Mouse (Mus musculus) liver, embryonic 16.5 days (tissue): ENCODE results near the gene Igf2r. TPM values are rescaled to one million over a fixed set of nuclear protein-coding genes. Genes with fewer than 3 reads are reported as not detected.

Experiments used
- ATAC-seq: fragments of 200-750 bp; cut with Nextera tagmentation; 2 replicates; pipeline ENCODE4 v1.8.0; 2017; ENCODE audit warnings: low read depth, mild to moderate bottlenecking, moderate number of reproducible peaks, moderate library complexity
- H3K27ac ChIP-seq: fragments of 300-500 bp; sonication (generic); 2 replicates; pipeline ENCODE4 v1.5.1; 2014; ENCODE audit warnings: mild to moderate bottlenecking, low read length
- H3K27me3 ChIP-seq: fragments of 300-500 bp; sonication (generic); 2 replicates; pipeline ENCODE4 v1.6.1; 2014; ENCODE audit warnings: low read depth, low read length, mixed read lengths; ENCODE audit not compliant: control insufficient read depth, insufficient read depth
- H3K36me3 ChIP-seq: fragments of 300-500 bp; sonication (generic); 2 replicates; pipeline ENCODE4 v1.6.1; 2014; ENCODE audit warnings: mild to moderate bottlenecking; ENCODE audit not compliant: control insufficient read depth, insufficient read depth
- H3K4me1 ChIP-seq: fragments of 300-500 bp; sonication (generic); 2 replicates; pipeline ENCODE4 v1.6.1; 2014; ENCODE audit warnings: low read depth, low read length, mixed read lengths; ENCODE audit not compliant: control insufficient read depth
- H3K4me2 ChIP-seq: fragments of 300-500 bp; sonication (generic); 2 replicates; pipeline ENCODE4 v1.6.1; 2014; ENCODE audit warnings: low read depth, low read length, mixed read lengths
- H3K4me3 ChIP-seq: fragments of 300-500 bp; sonication (generic); 2 replicates; pipeline ENCODE4 v1.5.1; 2014; ENCODE audit warnings: low read depth, mild to moderate bottlenecking, low read length
- H3K9ac ChIP-seq: fragments of 300-500 bp; sonication (generic); 2 replicates; pipeline ENCODE4 v1.6.1; 2014; ENCODE audit warnings: low read depth, low read length
- H3K9me3 ChIP-seq: fragments of 300-500 bp; sonication (generic); replicated peaks from 2 replicates; pipeline ENCODE4 v1.6.1; 2016; ENCODE audit warnings: low read length; ENCODE audit not compliant: control insufficient read depth
- WGBS: fragments of 180-500 bp; shearing (Covaris S2); extraction: QIAGEN DNeasy Blood & Tissue Kit; methylation state at CpG from one replicate; pipeline ENCODE4 v1.1.7; 2014; ENCODE audit not compliant: insufficient replicate concordance; 5-methylcytosine and 5-hydroxymethylcytosine counted together
- polyA plus RNA-seq: library from polyadenylated mRNA; unstranded; fragments of >200 nt; fragmentation: Nextera tagmentation; extraction: Ambion mirVana; gene quantifications from 2 replicates; pipeline ENCODE4 v1.2.1, GENCODE M21; 2015

The Igf2r gene
- polyA plus RNA-seq, 1 experiment from 2014 or later: 17.7 TPM

DNA sequence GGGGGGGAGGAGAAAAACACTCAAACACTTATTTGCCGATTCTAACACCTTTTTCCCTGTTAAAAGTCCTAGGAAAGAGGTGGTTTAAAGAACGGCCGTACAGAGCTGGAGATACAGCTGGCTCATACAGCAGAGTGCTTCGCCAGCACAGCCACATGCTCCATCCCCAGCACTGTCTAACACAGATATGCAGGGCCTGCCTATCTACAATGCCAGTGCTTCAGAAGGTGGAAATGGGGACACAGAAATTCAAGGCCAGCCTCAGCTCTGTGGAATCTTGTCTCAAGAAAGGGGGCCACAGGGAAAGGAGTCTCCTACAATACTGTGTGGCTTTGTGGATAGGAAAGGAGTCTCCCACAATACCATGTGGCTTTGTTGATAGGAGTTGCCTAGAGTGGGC is 52.0 kb downstream of the Igf2r start:
- Histone ChIP-seq H3K36me3 (peaks cover 12% of the 10 kb centered on the region), H3K27me3 (no peaks in the 10 kb centered on the region), H3K4me1 (no peaks in the 10 kb centered on the region; the same call in 1 of the 2 replicates), H3K27ac (no peak overlapping the region), H3K9ac (no peak overlapping the region), H3K4me2 (no peak overlapping the region), H3K9me3 (no peaks in the 10 kb centered on the region), H3K4me3 (no peak overlapping the region)
- peak; percentile 49 for ATAC-seq
- WGBS: 54% methylated on average over 4 of the region's 4 CpGs

DNA sequence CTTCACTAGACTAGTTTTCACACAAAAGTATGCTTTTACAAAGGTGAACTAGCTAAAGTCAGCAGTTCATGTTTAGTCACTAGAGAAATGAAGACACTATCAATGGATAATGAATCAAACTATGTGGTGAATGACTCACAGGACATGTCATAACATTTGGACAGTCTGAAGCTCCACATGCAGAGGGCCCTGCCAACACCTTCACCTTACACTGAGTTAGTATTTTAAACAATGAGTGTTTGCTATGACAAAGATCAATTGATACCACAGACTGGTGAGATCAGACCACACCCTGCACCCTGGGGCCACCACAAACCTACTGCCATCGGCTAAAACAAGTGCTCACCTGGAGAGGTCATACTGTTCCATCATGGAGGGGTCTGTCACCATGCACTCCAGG is 54.4 kb downstream of the Igf2r start:
- peaks cover 10% of the 10 kb centered on the region; the same call in 1 of the 2 replicates for H3K36me3 ChIP-seq
- H3K4me2 ChIP-seq: no peak overlapping the region
- H3K27me3 ChIP-seq: no peaks in the 10 kb centered on the region
- H3K9ac ChIP-seq: no peak overlapping the region
- no peak overlapping the region for H3K27ac ChIP-seq
- WGBS: 17% methylated on average over 1 of the region's 1 CpGs
- H3K4me1 ChIP-seq: no peaks in the 10 kb centered on the region; the same call in 1 of the 2 replicates
- H3K4me3 ChIP-seq: no peak overlapping the region
- ATAC-seq: no peak
- no peaks in the 10 kb centered on the region for H3K9me3 ChIP-seq

DNA sequence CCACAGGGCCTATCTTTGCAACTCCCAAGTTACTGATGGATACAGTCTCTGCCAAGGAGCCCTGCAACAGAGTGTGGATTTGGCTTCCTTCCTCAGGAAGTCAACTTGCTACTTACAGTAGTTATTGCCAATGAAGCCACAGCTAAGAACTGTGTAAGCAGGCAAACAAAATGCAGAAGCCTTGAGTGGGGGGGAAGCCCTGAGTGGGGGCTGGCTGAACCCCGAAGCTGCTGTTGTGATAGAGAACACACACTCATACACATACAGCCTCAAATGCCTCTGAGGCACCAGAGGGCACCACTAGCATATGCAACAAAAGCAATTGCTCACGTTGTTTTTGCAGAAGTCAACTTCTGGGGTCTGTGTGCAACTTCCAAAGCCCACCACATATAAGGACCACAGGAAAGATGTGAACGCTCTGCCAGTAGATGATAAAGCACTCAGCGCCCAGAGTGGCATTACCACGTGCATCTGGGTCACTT is 55.3 kb downstream of the Igf2r start:
- no peaks in the 10 kb centered on the region for H3K9me3 ChIP-seq
- WGBS: 23% methylated on average over 5 of the region's 5 CpGs
- ATAC-seq: no peak
- no peak overlapping the region for H3K27ac ChIP-seq
- no peaks in the 10 kb centered on the region; the same call in 1 of the 2 replicates for H3K4me1 ChIP-seq
- H3K9ac ChIP-seq: no peak overlapping the region
- H3K4me3 ChIP-seq: no peak overlapping the region
- H3K4me2 ChIP-seq: no peak overlapping the region
- H3K36me3 ChIP-seq: peaks cover 7% of the 10 kb centered on the region; the same call in 1 of the 2 replicates
- no peaks in the 10 kb centered on the region for H3K27me3 ChIP-seq

DNA sequence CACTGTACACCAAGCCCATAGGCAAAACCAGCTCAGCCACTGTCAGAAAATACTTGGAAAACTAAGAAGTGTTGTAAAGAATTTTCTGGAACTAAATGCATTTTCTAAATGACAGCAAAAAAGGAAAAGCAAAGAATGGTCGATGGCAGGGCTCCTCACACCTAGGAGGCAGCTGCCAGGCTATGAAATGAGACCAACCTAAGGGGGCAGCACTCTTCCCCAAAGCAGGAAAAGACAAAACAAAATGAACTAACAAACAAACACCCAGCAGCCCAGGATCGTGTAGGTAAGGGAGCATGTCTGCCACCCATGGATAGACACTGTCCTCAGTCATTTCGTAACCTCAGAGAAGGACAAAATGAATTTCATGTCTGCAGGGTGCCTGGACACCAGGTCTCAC is 56.5 kb downstream of the Igf2r start:
- Histone ChIP-seq H3K4me2 (no peak overlapping the region), H3K9ac (no peak overlapping the region), H3K36me3 (peaks cover 7% of the 10 kb centered on the region; the same call in 1 of the 2 replicates), H3K27ac (no peak overlapping the region), H3K4me3 (no peak overlapping the region), H3K27me3 (no peaks in the 10 kb centered on the region), H3K4me1 (no peaks in the 10 kb centered on the region; the same call in 1 of the 2 replicates), H3K9me3 (no peaks in the 10 kb centered on the region)
- WGBS: 55% methylated on average over 3 of the region's 3 CpGs
- ATAC-seq: no peak

DNA sequence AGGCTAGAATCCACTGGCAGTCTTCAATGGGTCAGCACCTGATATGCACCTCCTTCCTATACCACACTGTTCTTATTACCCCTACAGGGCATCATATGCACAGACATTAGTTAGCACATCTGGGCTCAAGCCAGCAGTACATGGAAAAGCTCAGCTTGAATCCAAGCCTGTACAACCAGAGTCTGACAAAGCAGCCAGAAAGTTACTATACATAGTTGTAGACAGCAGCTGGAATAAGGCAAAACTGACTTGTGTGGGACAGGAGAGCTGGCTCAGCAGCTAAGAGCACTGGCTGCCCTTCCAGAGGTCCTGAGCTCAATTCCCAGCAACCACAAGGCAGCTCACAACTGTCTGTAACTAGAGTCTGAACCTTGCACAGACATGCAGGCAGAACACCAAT is 57.3 kb downstream of the Igf2r start:
- Histone ChIP-seq H3K27ac (no peak overlapping the region), H3K4me2 (no peak overlapping the region), H3K4me1 (no peaks in the 10 kb centered on the region; the same call in 1 of the 2 replicates), H3K9me3 (no peaks in the 10 kb centered on the region), H3K36me3 (peaks cover 7% of the 10 kb centered on the region; the same call in 1 of the 2 replicates), H3K27me3 (no peaks in the 10 kb centered on the region), H3K9ac (no peak overlapping the region), H3K4me3 (no peak overlapping the region)
- ATAC-seq: no peak

DNA sequence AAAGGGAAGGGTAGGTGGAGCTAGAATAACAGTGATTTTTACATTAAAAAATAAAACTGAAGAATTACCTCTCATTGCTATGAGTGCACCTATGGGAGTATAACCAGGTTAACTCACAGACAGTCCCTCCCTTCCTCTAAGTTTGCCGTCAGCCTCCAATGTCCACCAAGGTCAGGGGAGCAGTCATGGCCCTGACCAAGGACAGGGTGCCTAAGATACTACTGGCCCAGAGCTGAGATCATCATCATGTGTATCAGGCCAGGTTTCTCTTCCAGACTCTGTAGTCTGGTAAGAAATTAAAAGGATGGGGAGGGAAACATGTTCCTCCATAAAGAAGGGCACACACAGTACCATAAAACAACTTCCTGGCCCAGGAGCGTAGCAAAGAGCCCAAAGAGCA is 58.5 kb downstream of the Igf2r start:
- H3K9me3 ChIP-seq: no peaks in the 10 kb centered on the region
- H3K27ac ChIP-seq: no peak overlapping the region
- H3K4me1 ChIP-seq: no peaks in the 10 kb centered on the region; the same call in 1 of the 2 replicates
- H3K36me3 ChIP-seq: peaks cover 4% of the 10 kb centered on the region; the same call in 1 of the 2 replicates
- no peak for ATAC-seq
- no peaks in the 10 kb centered on the region for H3K27me3 ChIP-seq
- H3K4me3 ChIP-seq: no peak overlapping the region
- 75% methylated on average over 2 of the region's 2 CpGs for WGBS
- H3K4me2 ChIP-seq: no peak overlapping the region
- no peak overlapping the region for H3K9ac ChIP-seq

DNA sequence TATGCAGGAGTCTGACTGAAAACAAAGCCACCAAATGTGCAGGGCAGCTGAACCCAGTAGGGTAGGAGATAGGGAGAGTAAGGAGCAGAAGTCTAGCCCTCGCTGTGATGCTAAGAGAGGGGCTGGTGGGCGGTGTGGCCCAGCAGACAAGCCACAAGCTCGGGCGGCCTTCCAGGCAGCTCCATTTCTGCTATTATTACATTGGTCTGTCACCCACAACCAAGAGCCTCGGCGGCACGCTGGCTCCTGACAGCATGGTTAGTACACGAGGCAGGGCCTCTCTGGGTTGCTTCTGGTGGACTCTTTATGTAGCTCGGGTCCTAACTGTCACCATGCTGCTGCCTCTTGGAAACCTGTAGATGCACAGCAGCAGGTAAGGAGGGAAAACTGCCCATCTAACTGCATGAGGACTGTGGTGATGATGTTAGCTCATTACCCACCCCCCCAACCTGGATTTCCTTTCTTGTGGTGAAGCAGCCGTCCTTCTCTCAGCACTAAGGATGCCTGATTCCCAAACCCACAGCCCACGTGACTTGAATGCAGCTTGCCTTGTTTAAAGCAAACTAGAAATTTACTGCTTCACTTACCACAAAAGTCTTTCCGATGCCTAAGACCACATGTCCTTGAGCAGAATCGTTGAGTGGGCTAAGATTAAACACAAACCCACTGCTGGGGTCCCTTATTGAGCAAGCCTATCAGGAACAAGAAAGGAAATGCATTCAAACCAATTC is 59.2 kb downstream of the Igf2r start:
- no peak for ATAC-seq
- 41% methylated on average over 13 of the region's 13 CpGs for WGBS
- Histone ChIP-seq H3K27ac (no peak overlapping the region), H3K27me3 (no peaks in the 10 kb centered on the region), H3K36me3 (peaks cover 4% of the 10 kb centered on the region; the same call in 1 of the 2 replicates), H3K4me2 (no peak overlapping the region), H3K9me3 (no peaks in the 10 kb centered on the region), H3K9ac (no peak overlapping the region), H3K4me3 (no peak overlapping the region), H3K4me1 (no peaks in the 10 kb centered on the region; the same call in 1 of the 2 replicates)

DNA sequence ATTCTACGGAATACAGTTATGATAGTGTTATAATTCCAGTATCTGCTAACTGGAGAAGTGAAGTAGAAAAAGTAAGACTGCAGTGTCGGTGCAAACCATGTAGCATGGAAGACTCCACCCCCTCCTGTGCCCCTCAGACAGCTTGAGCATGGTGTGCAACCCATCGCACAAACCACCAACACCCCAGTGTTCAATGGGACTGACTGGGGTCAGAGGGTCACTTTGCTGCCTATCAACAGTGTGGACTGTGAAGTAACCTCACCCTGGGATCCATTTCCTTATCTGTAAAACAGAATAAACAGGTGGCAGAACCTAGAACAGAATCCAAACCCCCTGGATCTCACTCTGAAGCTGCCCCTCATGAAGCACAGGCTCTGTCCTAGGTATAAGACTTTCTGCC is 61.1 kb downstream of the Igf2r start:
- peak; percentile 21; the same call in 1 of the 2 replicates for ATAC-seq
- Histone ChIP-seq H3K9me3 (no peaks in the 10 kb centered on the region), H3K27ac (no peak overlapping the region)

DNA sequence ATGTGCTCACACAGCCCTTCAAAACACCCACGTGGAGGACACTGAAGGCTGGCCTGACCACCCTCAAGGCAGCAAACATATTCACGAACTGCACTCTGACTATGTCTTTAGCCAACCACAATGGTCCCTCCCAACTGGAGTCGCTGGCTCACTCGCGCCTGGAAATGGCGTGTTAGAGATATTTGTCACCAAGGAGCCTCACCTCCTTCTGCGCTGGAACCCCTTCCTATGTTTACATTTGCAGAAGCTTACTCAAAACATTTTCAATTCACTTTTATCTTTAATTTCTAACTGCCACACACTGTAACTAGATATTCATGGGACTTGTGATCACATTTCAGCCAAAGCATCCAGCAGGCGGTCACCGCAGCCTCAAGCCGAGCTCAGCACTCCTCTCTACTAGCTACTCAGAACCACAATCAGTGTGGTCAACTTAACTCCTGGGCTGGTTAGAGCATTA is 62.8 kb downstream of the Igf2r start:
- whole genome bisulfite sequencing: 79% methylated on average over 10 of the region's 10 CpGs
- Histone ChIP-seq H3K4me1 (no peaks in the 10 kb centered on the region; the same call in 1 of the 2 replicates), H3K4me2 (no peak overlapping the region), H3K9me3 (no peaks in the 10 kb centered on the region), H3K27ac (no peak overlapping the region), H3K27me3 (no peaks in the 10 kb centered on the region; the same call in 1 of the 2 replicates), H3K36me3 (peaks cover 4% of the 10 kb centered on the region), H3K9ac (no peak overlapping the region), H3K4me3 (no peak overlapping the region)
- no peak for ATAC-seq

More for the DNA sequence above, 61.1 kb downstream of the Igf2r start:
- no peaks in the 10 kb centered on the region; the same call in 1 of the 2 replicates for H3K4me1 ChIP-seq
- H3K4me3 ChIP-seq: no peak overlapping the region
- no peak overlapping the region for H3K4me2 ChIP-seq
- H3K27me3 ChIP-seq: no peaks in the 10 kb centered on the region; the same call in 1 of the 2 replicates
- H3K9ac ChIP-seq: no peak overlapping the region
- 64% methylated on average over 3 of the region's 3 CpGs for WGBS
- no peaks in the 10 kb centered on the region; the same call in 1 of the 2 replicates for H3K36me3 ChIP-seq
